Mouse (Mus musculus) embryonic facial prominence, embryonic 14.5 days (tissue): Measurements from ENCODE around the gene Nek1. TPM values are rescaled to one million over a fixed set of nuclear protein-coding genes. Genes with fewer than 3 reads are reported as not detected.

Experiments used
- ATAC-seq: fragments of 200-750 bp; cut with Nextera tagmentation; 2 replicates; pipeline ENCODE4 v1.8.0; 2017; ENCODE audit warnings: low read depth, moderate number of reproducible peaks, moderate TSS enrichment
- DNase-seq: peaks from one replicate; pipeline ENCODE4 v3.0.0-alpha.2; 2015; ENCODE audit warnings: low spot score
- H3K27ac ChIP-seq: fragments of 300-500 bp; sonication (generic); replicated peaks from 2 replicates; pipeline ENCODE4 v1.5.1; 2014; ENCODE audit warnings: low read depth, mild to moderate bottlenecking, low read length, moderate library complexity
- H3K27me3 ChIP-seq: fragments of 300-500 bp; sonication (generic); replicated peaks from 2 replicates; pipeline ENCODE4 v1.6.1; 2014; ENCODE audit warnings: low read length; ENCODE audit not compliant: control insufficient read depth, insufficient read depth
- H3K36me3 ChIP-seq: fragments of 300-500 bp; sonication (generic); 2 replicates; pipeline ENCODE4 v1.6.1; 2014; ENCODE audit warnings: low read length, mixed read lengths; ENCODE audit not compliant: control insufficient read depth, insufficient read depth
- H3K4me1 ChIP-seq: fragments of 300-500 bp; sonication (generic); 2 replicates; pipeline ENCODE4 v1.6.1; 2014; ENCODE audit warnings: antibody characterized with exemption, low read length; ENCODE audit not compliant: control insufficient read depth, insufficient read depth
- H3K4me2 ChIP-seq: fragments of 300-500 bp; sonication (generic); 2 replicates; pipeline ENCODE4 v1.6.1; 2014; ENCODE audit warnings: low read depth, mild to moderate bottlenecking, low read length, moderate library complexity, mixed read lengths
- H3K4me3 ChIP-seq: fragments of 300-500 bp; sonication (generic); 2 replicates; pipeline ENCODE4 v1.5.1; 2014; ENCODE audit warnings: low read depth, mild to moderate bottlenecking, low read length
- H3K9ac ChIP-seq: fragments of 300-500 bp; sonication (generic); 2 replicates; pipeline ENCODE4 v1.6.1; 2014; ENCODE audit warnings: low read depth, mild to moderate bottlenecking, low read length, moderate library complexity, mixed read lengths
- H3K9me3 ChIP-seq: fragments of 300-500 bp; sonication (generic); 2 replicates; pipeline ENCODE4 v1.6.1; 2016; ENCODE audit warnings: low read length; ENCODE audit not compliant: control insufficient read depth
- WGBS: fragments of 180-500 bp; shearing (Covaris S2); extraction: QIAGEN DNeasy Blood & Tissue Kit; methylation state at CpG from one replicate; pipeline ENCODE4 v1.1.7; 2014; 5-methylcytosine and 5-hydroxymethylcytosine counted together
- polyA plus RNA-seq: library from polyadenylated mRNA; unstranded; fragments of >200 nt; fragmentation: Nextera tagmentation; extraction: Ambion mirVana; gene quantifications from 2 replicates; pipeline ENCODE4 v1.2.1, GENCODE M21; 2014

The Nek1 gene
- polyA plus RNA-seq, 1 experiment from 2014 or later: 23.0 TPM

- Histone ChIP-seq H3K27me3 (no peaks in the 10 kb centered on the region), H3K36me3 (no peaks in the 10 kb centered on the region), H3K27ac (no peak overlapping the region), H3K9me3 (0 out of 2 replicates have a peak, but pooled peaks cover 5% of the 10 kb centered on the region), H3K4me3 (no peak overlapping the region), H3K4me1 (peaks cover 5% of the 10 kb centered on the region; the same call in 1 of the 2 replicates), H3K4me2 (no peak overlapping the region), H3K9ac (no peak overlapping the region)
- ATAC-seq: no peak
- 83% methylated on average over 3 of the region's 3 CpGs for WGBS
- DNase-seq: no peak
Measured at GRCm38 (mm10) chr8:60996468-60996867, 3.5 kb downstream of the Nek1 start.

GRCm38 (mm10) chr8:61041951-61042350, 49.0 kb downstream of the Nek1 start:
- no peak for ATAC-seq

GRCm38 (mm10) chr8:61043874-61044273, 50.9 kb downstream of the Nek1 start:
- H3K4me1 ChIP-seq: no peaks in the 10 kb centered on the region
- no peak overlapping the region for H3K4me2 ChIP-seq
- H3K27me3 ChIP-seq: no peaks in the 10 kb centered on the region
- H3K36me3 ChIP-seq: peaks cover 5% of the 10 kb centered on the region
- H3K4me3 ChIP-seq: no peak overlapping the region
- ATAC-seq: no peak
- 75% methylated on average over 4 of the region's 4 CpGs for WGBS
- no peaks in the 10 kb centered on the region for H3K9me3 ChIP-seq
- no peak for DNase-seq
- H3K27ac ChIP-seq: no peak overlapping the region
- H3K9ac ChIP-seq: no peak overlapping the region

More at GRCm38 (mm10) chr8:61041951-61042350, 49.0 kb downstream of the Nek1 start:
- H3K36me3 ChIP-seq: peaks cover 5% of the 10 kb centered on the region
- H3K9me3 ChIP-seq: no peaks in the 10 kb centered on the region
- H3K4me2 ChIP-seq: no peak overlapping the region
- H3K27me3 ChIP-seq: no peaks in the 10 kb centered on the region
- no peak overlapping the region for H3K9ac ChIP-seq
- H3K4me3 ChIP-seq: no peak overlapping the region
- no peak overlapping the region for H3K27ac ChIP-seq
- no peaks in the 10 kb centered on the region for H3K4me1 ChIP-seq
- DNase-seq: peak; percentile 78

- H3K4me3 ChIP-seq: no peak overlapping the region
- WGBS: 76% methylated on average over 1 of the region's 1 CpGs
- peaks cover 16% of the 10 kb centered on the region for H3K36me3 ChIP-seq
- no peaks in the 10 kb centered on the region for H3K9me3 ChIP-seq
- H3K9ac ChIP-seq: no peak overlapping the region
- no peak overlapping the region for H3K27ac ChIP-seq
- ATAC-seq (no peak), DNase-seq (no peak)
- H3K27me3 ChIP-seq: no peaks in the 10 kb centered on the region
- H3K4me1 ChIP-seq: no peaks in the 10 kb centered on the region
- no peak overlapping the region for H3K4me2 ChIP-seq
Measured at GRCm38 (mm10) chr8:61046816-61047215, 53.8 kb downstream of the Nek1 start.

- no peaks in the 10 kb centered on the region for H3K27me3 ChIP-seq
- no peaks in the 10 kb centered on the region for H3K4me1 ChIP-seq
- WGBS: 67% methylated on average over 1 of the region's 1 CpGs
- no peaks in the 10 kb centered on the region for H3K9me3 ChIP-seq
- ATAC-seq (no peak), DNase-seq (no peak)
- no peak overlapping the region for H3K4me2 ChIP-seq
- H3K27ac ChIP-seq: no peak overlapping the region
- no peak overlapping the region for H3K4me3 ChIP-seq
- H3K9ac ChIP-seq: no peak overlapping the region
- H3K36me3 ChIP-seq: peaks cover 14% of the 10 kb centered on the region
Measured at GRCm38 (mm10) chr8:61053017-61053416, 60.0 kb downstream of the Nek1 start.

GRCm38 (mm10) chr8:61054313-61054712, 61.3 kb downstream of the Nek1 start:
- Histone ChIP-seq H3K27me3 (no peaks in the 10 kb centered on the region), H3K9ac (no peak overlapping the region), H3K36me3 (peaks cover 14% of the 10 kb centered on the region), H3K9me3 (no peaks in the 10 kb centered on the region), H3K27ac (no peak overlapping the region), H3K4me3 (no peak overlapping the region), H3K4me2 (no peak overlapping the region), H3K4me1 (no peaks in the 10 kb centered on the region)
- ATAC-seq: no peak
- 92% methylated on average over 5 of the region's 5 CpGs for WGBS
- DNase-seq: no peak

- H3K27me3 ChIP-seq: no peaks in the 10 kb centered on the region
- H3K36me3 ChIP-seq: peaks cover 1% of the 10 kb centered on the region
- DNase-seq (no peak), ATAC-seq (no peak)
- H3K4me1 ChIP-seq: no peaks in the 10 kb centered on the region
- H3K9me3 ChIP-seq: no peaks in the 10 kb centered on the region
- no peak overlapping the region for H3K4me3 ChIP-seq
- no peak overlapping the region for H3K27ac ChIP-seq
- H3K4me2 ChIP-seq: no peak overlapping the region
- 60% methylated on average over 3 of the region's 3 CpGs for WGBS
- no peak overlapping the region for H3K9ac ChIP-seq
Measured at GRCm38 (mm10) chr8:61056997-61057396, 64.0 kb downstream of the Nek1 start.

- Histone ChIP-seq H3K4me1 (no peaks in the 10 kb centered on the region), H3K9me3 (no peaks in the 10 kb centered on the region), H3K4me3 (no peak overlapping the region), H3K9ac (no peak overlapping the region), H3K27me3 (no peaks in the 10 kb centered on the region), H3K36me3 (peaks cover 5% of the 10 kb centered on the region), H3K27ac (no peak overlapping the region), H3K4me2 (no peak overlapping the region)
- ATAC-seq (no peak), DNase-seq (no peak)
Measured at GRCm38 (mm10) chr8:61059143-61059542, 66.1 kb downstream of the Nek1 start.

GRCm38 (mm10) chr8:61060412-61060811, 67.4 kb downstream of the Nek1 start:
- no peak overlapping the region for H3K27ac ChIP-seq

More at GRCm38 (mm10) chr8:61060412-61060811, 67.4 kb downstream of the Nek1 start:
- Histone ChIP-seq H3K4me1 (no peaks in the 10 kb centered on the region), H3K4me2 (no peak overlapping the region), H3K9me3 (no peaks in the 10 kb centered on the region), H3K4me3 (no peak overlapping the region), H3K27me3 (no peaks in the 10 kb centered on the region), H3K9ac (no peak overlapping the region), H3K36me3 (peaks cover 5% of the 10 kb centered on the region)
- no peak for ATAC-seq
- WGBS: 53% methylated on average over 7 of the region's 7 CpGs
- peak; percentile 33 for DNase-seq
